Mouse (Mus musculus) granulocyte monocyte progenitor cell, adult 5-6 weeks (primary cell): ENCODE measurements around the gene 2700081O15Rik. TPM values are rescaled to one million over a fixed set of nuclear protein-coding genes. Genes with fewer than 3 reads are reported as not detected.
A peak's percentile ranks its signal among the peaks of the same experiment; 100 is the strongest.

ENCODE experiments used
- ATAC-seq: replicated peaks from 2 replicates; pipeline ENCODE4 v1.8.0; 2016; ENCODE audit warnings: mild to moderate bottlenecking, moderate TSS enrichment, inconsistent platforms; ENCODE audit not compliant: poor library complexity, severe bottlenecking
- total RNA-seq, 2 experiments: library from RNA; stranded (forward) in 1 of 2; stranded (reverse) in 1 of 2; fragments of 200-712, 200-1000 nt in 1 of 2; fragments of >200 nt in 1 of 2; fragmentation: Nextera tagmentation in 1 of 2; gene quantifications; 2 replicates each; pipeline ENCODE4 v1.2.3; 2014 to 2017

2700081O15Rik gene
- total RNA-seq, 2 experiments from 2014 or later = 1.5 to 1.6 TPM

DNA sequence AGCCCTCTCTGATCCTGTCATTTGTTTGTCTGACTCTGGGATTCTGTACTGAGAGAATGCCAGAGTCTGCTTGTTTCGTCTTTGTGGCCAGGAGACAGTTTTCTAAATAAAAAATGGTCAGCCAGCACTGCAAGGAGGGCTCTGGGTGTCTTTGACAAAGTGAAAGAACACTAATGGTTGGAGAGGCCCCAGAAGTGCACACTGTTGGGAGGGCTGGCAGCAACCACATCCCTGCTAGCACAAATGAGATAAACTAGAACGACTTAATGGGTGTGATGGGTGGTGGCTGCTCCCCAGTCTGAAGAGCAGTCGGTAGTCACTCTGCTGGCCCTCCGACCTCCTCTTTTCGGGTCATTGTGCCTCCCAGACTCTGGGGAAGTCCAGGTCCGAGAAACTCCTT lies 1.7 kb downstream of the 2700081O15Rik start:
- ATAC-seq = no peak

- no peak for ATAC-seq
Measured at GRCm38 (mm10) chr19:7420108-7420507, 2.7 kb downstream of the 2700081O15Rik start.

DNA sequence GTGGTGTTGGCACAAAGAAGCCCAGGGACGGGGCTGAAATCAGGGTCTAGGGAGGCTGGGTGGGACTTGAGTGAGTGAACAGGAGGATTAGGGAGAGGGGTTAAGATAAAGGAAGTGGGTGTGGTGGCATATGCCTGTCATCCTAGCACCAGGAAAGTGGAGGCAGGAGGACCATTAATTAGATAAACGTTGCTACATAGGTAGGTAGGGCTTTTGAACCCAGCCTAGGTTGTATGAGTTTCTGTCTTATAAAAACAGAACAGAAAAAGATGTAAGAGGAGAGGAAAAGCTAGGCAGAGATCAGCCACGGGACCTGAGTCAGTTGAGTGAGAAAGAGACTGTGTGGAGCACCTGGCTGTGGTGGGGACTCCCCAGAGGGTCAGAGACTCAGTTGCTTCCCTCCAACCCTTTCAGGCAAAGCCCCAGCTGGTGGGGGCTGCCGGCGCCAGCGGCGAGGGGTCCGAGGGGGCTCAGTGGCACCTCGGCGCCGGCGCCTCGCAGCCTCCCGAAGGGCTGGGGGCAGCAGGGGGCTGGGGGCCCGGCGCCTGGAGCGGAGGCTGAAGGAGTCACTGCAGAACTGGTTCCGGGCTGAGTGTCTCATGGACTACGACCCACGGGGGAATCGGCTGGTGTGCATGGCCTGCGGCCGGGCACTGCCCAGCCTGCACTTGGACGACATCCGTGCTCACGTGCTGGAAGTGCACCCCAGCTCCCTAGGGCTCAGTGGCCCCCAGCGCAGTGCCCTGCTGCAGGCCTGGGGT lies 3.6 kb downstream of the 2700081O15Rik start:
- no peak for ATAC-seq

- no peak for ATAC-seq
Measured at GRCm38 (mm10) chr19:7421602-7422591, 4.5 kb downstream of the 2700081O15Rik start.

- ATAC-seq = no peak
Measured at GRCm38 (mm10) chr19:7422656-7423027, 5.2 kb downstream of the 2700081O15Rik start.

DNA sequence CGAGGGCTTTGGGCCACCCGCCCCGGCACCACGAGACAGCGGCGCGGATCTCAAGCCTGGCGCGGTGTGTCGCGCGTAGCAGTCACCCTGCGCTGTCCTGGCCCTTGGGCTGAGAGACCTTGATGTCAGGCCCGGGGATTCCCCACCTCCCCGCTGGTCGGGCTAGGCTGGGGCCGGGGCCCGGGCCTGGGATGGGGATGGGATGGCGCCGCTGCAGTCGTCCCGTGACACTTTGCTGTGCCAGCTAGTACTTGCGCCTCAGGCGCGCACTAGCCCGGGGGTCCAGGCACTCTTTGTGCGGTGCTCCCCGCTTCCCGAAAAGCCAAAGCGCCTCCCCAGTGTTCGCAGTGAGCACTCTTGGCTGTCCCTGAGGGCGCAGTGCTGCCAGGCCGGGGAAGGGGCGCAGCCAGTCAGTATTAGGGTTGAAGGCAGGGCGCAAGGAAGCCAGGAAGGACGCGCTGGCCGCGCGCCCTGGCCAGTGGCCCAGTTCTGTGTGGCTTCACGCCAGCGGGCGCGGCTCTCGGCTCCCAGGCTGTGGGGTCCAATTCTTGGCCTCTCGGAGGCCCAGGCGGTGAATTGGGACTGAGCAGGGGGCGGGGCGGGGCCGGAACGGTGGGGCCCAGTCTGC lies 5.7 kb downstream of the 2700081O15Rik start:
- no peak for ATAC-seq

GRCm38 (mm10) chr19:7423656-7424030 lies 6.2 kb downstream of the 2700081O15Rik start:
- ATAC-seq = no peak

- no peak for ATAC-seq
Measured at GRCm38 (mm10) chr19:7424131-7424530, 6.7 kb downstream of the 2700081O15Rik start.

DNA sequence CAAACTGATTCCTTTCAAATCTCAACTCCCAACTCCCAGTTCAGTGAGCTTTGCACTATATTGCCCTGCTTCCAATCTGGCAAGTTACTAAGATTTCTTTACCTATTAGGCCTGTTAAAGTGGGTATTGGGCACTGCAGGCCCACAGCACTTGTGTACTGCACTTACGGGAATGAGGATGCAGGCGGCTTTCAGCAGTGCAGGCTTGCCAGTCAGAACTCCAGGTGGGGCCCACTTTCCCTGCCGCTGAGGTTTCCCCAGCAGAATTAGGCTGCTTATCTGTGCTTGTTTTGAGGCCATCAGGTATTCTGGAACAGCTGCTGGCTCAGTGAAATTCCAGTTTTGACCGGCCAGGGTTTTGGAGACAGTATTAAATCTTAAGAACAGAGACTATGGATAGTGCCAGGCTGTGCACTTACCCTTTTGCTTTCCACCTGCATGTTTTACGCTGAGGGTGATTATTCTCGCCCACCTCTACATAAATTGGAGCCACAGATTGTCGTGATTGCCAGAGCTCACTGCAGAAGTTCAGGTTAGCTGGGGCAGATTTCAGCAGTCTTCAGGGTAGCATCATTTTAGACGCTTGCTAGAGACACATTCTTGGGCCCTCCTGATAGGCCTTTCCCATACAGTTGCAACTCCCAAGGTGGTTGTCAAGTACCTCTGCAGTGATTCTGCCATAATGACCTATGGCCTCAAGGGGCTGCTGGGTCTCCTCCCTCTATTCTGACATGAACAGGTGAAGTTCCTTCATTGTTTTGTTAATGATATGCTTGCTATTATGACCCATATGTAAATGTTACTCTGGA lies 7.4 kb downstream of the 2700081O15Rik start:
- no peak for ATAC-seq

GRCm38 (mm10) chr19:7425398-7425775 lies 8.0 kb downstream of the 2700081O15Rik start:
- no peak for ATAC-seq

DNA sequence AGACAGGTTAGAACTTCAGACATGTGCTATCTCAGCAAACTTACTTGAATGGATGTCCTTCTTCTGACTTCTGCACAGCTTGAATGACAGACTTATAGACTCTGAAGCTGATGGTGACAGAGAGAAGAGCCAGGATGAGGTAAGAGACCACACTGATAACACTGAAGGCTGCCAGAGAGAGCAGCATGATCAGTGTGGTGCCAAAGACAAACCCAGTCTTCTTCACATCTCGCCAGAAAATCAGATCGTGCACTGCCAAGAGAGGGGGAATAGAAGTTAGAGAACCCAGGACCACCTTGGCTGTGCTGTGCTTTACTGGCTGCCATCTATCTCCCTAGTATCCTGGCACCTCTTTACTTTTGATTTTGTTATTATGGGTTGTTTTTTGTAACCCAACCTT lies 17.5 kb downstream of the 2700081O15Rik start:
- no peak for ATAC-seq

DNA sequence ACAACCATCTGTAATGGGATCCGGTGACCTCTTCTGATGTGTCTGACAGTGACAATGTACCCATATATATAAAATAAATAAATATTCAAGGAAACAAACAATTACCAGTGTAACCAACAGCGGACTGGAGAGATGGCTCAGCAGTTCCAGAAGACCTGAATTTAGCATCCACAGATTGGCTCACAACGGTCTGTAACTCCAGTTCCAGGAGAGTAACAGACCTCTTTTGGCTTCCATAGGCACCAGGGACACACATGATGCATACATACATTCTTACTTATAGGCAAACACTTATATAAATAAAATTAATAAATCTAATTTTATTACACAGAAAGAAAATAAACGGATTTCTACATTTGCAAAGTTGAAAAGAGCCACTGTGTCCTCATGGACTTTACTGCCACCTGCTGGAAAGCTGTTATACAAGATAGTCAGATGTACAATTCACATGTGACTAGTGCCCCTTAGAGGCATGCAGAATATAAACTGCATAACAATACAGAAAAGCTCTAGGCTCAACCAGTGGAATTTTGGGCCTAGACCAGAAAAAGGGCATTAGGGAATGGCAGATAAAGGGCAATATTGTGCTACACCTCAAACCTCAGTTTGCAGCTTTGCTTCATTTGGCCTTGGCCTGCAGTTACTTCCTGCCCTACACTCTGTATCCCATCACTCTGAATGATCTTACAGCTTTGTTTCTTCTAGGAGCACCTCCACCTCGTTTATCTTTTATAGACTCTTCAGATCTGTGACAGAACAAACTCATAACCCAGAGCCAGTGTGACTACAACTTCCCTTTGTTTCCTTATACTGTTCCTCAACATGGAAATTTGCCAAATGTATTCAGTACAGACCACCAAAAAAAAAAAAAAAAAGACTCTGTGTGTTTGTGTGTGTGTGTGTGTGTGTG lies 18.9 kb downstream of the 2700081O15Rik start:
- ATAC-seq = 0 out of 2 replicates have a peak, but pooled peaks have one; percentile 46

DNA sequence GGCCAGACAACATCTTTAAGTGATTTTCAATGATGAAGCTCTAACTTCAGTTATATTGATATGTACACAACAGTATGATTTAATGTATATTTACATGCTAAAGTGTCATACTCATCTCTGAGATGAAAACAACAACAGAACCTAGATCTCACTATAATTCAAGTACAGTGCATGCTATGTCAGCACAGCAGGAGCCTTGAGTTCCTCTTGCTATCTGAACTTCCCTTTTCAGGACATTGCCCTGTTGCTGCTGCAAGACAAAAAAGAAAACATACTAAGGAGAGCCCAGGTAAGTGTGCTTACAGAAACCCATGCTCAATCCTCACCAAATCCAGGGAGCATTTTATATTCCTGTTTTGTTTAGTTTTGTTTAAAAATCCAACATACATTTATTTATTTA lies 20.9 kb downstream of the 2700081O15Rik start:
- peak; percentile 53 for ATAC-seq

DNA sequence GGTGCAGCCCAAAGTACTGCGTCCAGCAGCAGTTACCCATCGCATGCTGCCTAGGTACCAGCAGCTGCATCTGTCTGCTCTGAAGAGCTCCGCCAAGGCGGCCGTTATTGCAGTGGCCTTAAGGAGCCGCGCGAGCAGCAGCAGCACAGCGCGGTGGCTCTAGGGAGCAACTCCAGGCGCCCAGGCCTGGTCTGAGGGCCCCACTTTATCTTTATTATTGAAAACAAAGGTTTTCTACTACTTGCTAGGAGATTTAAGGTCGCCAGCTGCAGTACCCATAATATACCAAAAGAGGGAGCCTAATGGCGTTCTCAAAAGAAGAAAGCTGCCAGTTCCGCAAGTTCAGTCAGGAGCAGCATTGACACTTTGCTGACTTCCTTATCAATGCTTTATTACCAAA lies 24.1 kb downstream of the 2700081O15Rik start:
- peak; percentile 62 for ATAC-seq

DNA sequence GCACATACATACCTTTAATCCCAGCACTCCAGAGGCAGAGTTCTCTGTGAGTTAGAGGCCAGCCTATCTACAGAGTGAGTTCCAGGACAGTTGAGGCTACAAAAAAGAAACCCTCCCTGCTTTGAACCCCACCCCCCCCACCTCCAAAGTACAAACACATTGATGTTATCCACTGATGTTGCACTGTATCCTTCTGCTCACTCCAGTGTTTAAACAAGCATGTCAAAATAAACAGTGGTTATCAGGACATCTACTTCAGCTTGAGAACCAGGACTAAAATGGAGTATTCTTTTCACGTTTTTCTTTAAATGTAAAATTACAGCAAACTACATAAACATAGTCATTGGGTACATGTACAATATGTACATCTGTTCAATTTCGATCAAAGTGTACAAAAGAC lies 27.7 kb downstream of the 2700081O15Rik start:
- no peak for ATAC-seq

DNA sequence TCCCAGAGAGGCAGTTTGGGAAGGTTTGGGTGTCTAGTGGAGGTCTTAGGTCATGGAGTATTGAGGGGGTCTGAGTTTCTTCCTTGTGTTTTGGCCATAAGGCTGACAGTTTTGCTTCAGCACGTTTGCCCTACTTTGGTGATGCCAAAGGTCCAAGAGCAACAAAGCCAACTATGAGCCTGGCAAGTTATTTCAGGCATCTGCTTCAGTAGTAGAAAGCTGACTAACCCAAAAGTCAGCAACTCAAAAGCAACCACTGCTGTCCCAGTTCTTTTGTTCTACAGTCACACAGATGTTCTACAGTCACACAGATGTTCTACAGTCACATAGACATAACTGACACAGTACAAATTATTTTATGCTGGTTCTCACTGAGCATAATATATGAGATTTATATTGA lies 28.2 kb downstream of the 2700081O15Rik start:
- no peak for ATAC-seq

DNA sequence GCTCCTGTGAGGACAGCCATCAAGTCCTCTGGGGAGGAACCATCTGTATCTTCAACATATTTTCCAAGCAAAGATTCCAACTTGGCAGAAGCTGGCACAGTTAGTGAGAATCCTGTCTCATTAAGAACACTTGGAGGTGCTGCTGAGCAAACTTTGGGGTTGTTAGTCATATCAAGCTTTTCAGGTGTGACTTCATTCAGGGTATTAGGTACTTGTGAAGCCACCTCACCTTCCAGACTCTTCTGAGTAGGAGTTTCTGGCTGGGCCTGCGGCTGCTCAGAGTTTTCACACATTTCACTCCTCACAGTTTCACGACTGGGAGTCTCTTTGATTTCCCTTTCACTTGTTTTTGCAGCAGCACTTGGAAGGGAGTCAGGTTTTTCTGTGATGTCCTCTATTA lies 39.4 kb downstream of the 2700081O15Rik start:
- no peak for ATAC-seq

DNA sequence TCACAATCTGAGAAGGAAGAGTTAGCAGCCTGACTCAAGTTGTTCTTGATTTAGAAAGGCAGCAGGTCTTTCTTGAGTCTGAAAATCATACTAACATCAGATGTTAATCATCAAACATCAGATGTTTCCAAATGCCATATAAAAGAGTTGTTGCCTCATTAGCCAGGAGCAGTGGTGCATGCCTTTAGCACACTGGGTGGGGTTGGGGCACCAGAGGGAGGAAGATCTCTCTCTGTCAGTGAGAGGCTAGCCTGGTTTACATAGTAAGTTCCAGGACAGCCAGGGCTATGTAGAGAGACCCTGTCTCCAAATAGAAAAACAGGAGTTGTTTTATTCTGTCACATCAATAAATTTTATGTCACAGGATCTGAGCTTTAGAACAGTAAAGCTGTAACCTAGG lies 41.5 kb downstream of the 2700081O15Rik start:
- ATAC-seq = no peak

- no peak for ATAC-seq
Measured at GRCm38 (mm10) chr19:7459370-7459769, 41.9 kb downstream of the 2700081O15Rik start.
